In the genomic region with DNA sequence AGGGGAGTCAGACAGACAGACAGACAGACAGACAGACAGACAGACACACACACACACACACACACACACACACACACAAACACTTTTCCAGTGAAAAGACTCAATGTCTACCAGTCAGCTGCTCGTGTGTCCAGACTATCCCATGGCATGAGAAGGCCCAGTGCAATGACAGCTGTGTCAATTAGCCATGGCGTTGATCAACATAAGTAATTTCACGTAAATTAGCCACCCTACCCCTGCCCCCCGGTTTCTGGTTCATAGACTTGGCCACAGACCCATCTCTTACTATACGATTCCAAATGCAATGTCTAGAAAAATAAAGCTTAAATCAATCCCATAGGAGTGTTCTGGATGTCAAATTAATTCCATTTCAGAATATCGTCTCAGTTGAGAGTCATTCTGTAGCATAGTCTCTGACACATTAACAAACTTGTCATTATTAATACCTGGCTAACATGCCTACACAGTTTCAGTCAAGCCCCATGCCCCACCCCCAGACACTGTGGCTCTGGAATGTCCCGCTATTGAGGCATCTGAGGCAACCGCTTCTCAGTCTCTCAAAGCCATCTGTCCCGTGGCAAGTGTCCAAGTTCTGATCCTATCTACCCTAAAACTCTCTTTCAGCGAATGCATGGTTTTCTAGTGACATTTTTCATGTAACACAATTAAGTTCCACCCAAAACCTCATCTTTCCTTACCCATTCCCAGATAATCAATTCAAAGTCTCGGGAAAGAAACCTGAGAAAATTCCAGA, we compare ENCODE assay signal across 12 mouse cellular contexts.
A peak's percentile ranks its signal among the peaks of the same experiment; 100 is the strongest.
DNase-seq lines count a peak whose midpoint lies in the region; ATAC-seq and TF ChIP-seq lines count a peak whose summit lies in the region.
"Had no signal": no experiment of that assay in that cellular context is flagged by ENCODE, and none has a peak within 500 bp of the region (broad histone marks: within the 10 kb centered on the region; RNA-seq: fewer than 3 reads in every experiment).

No protein-coding gene starts in this region.

- H3K27me3 ChIP-seq in embryonic facial prominence, embryonic 13.5 days, result no peaks in the 10 kb centered on the region
- no peaks in the 10 kb centered on the region for H3K27me3 ChIP-seq in embryonic facial prominence, embryonic 10.5 days (replicated peaks; ENCODE audit: low read depth, poor library complexity, severe bottlenecking)
- H3K27me3 ChIP-seq in lung, embryonic 14.5 days (ENCODE audit: insufficient read depth, low read length), result no peaks in the 10 kb centered on the region
- no peaks in the 10 kb centered on the region for H3K27me3 ChIP-seq in cerebellum, adult 2 months (ENCODE audit: control insufficient read depth, insufficient read depth, low read length)
- H3K27me3 ChIP-seq in liver, embryonic 11.5 days (replicated peaks; ENCODE audit: control insufficient read depth, insufficient read depth, low read length), result no peaks in the 10 kb centered on the region
- H3K27me3 ChIP-seq: megakaryocyte, embryonic 14.5 days had no signal

- no peak overlapping the region for H3K4me3 ChIP-seq in embryonic facial prominence, embryonic 13.5 days
- no peak overlapping the region for H3K4me3 ChIP-seq in embryonic facial prominence, embryonic 10.5 days
- no peak overlapping the region for H3K4me3 ChIP-seq in lung, embryonic 14.5 days (ENCODE audit: low read depth, low read length)
- no peak overlapping the region for H3K4me3 ChIP-seq in lung, adult 2 months (replicated peaks; ENCODE audit: extremely low read depth, low read depth, low read length)
- H3K4me3 ChIP-seq in cerebellum, adult 2 months (replicated peaks; ENCODE audit: insufficient read depth, low read depth, low read length), result no peak overlapping the region
- no peak overlapping the region for H3K4me3 ChIP-seq in liver, embryonic 11.5 days (ENCODE audit: low read depth, low read length)
- H3K4me3 ChIP-seq: heart, adult 2 months; megakaryocyte, embryonic 14.5 days had no signal

- no peaks in the 10 kb centered on the region for H3K36me3 ChIP-seq in embryonic facial prominence, embryonic 13.5 days
- H3K36me3 ChIP-seq in embryonic facial prominence, embryonic 10.5 days (replicated peaks), result no peaks in the 10 kb centered on the region
- no peaks in the 10 kb centered on the region for H3K36me3 ChIP-seq in lung, embryonic 14.5 days (ENCODE audit: insufficient read depth)
- no peaks in the 10 kb centered on the region for H3K36me3 ChIP-seq in liver, embryonic 11.5 days (ENCODE audit: control insufficient read depth, insufficient read depth, low read length)

- no peak for DNase-seq in embryonic facial prominence, embryonic 10.5 days (ENCODE audit: low spot score)
- DNase-seq in lung, embryonic 14.5 days, result peak; percentile 86
- no peak for DNase-seq in lung, adult 2 months
- DNase-seq in cerebellum, adult 2 months, result peak; percentile 68 to 81
- peak; percentile 33 for DNase-seq in lung, postnatal 10 days
- DNase-seq in liver, embryonic 11.5 days (ENCODE audit: low spot score), result no peak
- DNase-seq: adrenal gland, adult 2 months; heart, adult 2 months; heart, postnatal 4 days had no signal

- peak overlapping the region; percentile 66 for H3K27ac ChIP-seq in embryonic facial prominence, embryonic 13.5 days
- H3K27ac ChIP-seq in embryonic facial prominence, embryonic 10.5 days (replicated peaks), result no peak overlapping the region
- no peak overlapping the region for H3K27ac ChIP-seq in lung, embryonic 14.5 days (ENCODE audit: low read depth)
- no peak overlapping the region for H3K27ac ChIP-seq in cerebellum, adult 2 months (ENCODE audit: insufficient read depth, low read length)
- no peak overlapping the region for H3K27ac ChIP-seq in liver, embryonic 11.5 days (ENCODE audit: low read depth, low read length)
- H3K27ac ChIP-seq: heart, adult 2 months had no signal

- peaks cover 39% of the 10 kb centered on the region for H3K4me1 ChIP-seq in embryonic facial prominence, embryonic 13.5 days
- H3K4me1 ChIP-seq in embryonic facial prominence, embryonic 10.5 days, result peaks cover 25% of the 10 kb centered on the region
- H3K4me1 ChIP-seq in lung, embryonic 14.5 days (ENCODE audit: insufficient read depth), result peaks cover 9% of the 10 kb centered on the region; the same call in 1 of the 2 replicates
- H3K4me1 ChIP-seq in lung, adult 2 months (ENCODE audit: control insufficient read depth, insufficient read depth, low read length), result no peaks in the 10 kb centered on the region
- peaks cover 13% of the 10 kb centered on the region; the same call in 1 of the 2 replicates for H3K4me1 ChIP-seq in cerebellum, adult 2 months (ENCODE audit: control insufficient read depth, insufficient read depth, low read length)
- peaks cover 6% of the 10 kb centered on the region for H3K4me1 ChIP-seq in liver, embryonic 11.5 days (replicated peaks; ENCODE audit: control insufficient read depth, insufficient read depth, low read length)
- H3K4me1 ChIP-seq: megakaryocyte, embryonic 14.5 days had no signal

- no peak for TF ChIP-seq CTCF in lung, embryonic 14.5 days (IDR thresholded peaks at IDR 0.05; ENCODE audit: low read depth)
- no peak for TF ChIP-seq CTCF in lung, adult 2 months (IDR thresholded peaks at IDR 0.05; ENCODE audit: insufficient read depth, low read length)
- no peak for TF ChIP-seq CTCF in cerebellum, adult 2 months (IDR thresholded peaks at IDR 0.05; ENCODE audit: borderline replicate concordance, insufficient read depth, low read depth, low read length)

- ATAC-seq in embryonic facial prominence, embryonic 13.5 days (ENCODE audit: insufficient number of reproducible peaks, insufficient read depth, low FRiP score, low TSS enrichment, low read depth), result no peak
- ATAC-seq in lung, embryonic 14.5 days (ENCODE audit: insufficient read depth), result no peak; the same call in 1 of the 2 replicates
- no peak for ATAC-seq in inflammation-experienced regulatory T-cells, adult 6 months
- ATAC-seq in liver, embryonic 11.5 days (replicated peaks; ENCODE audit: low FRiP score), result no peak

- no peak overlapping the region for H3K9ac ChIP-seq in embryonic facial prominence, embryonic 13.5 days
- no peak overlapping the region for H3K9ac ChIP-seq in lung, embryonic 14.5 days
- no peak overlapping the region for H3K9ac ChIP-seq in liver, embryonic 11.5 days (ENCODE audit: low read depth, low read length)

- no peaks in the 10 kb centered on the region for H3K9me3 ChIP-seq in embryonic facial prominence, embryonic 13.5 days
- no peaks in the 10 kb centered on the region for H3K9me3 ChIP-seq in embryonic facial prominence, embryonic 10.5 days
- no peaks in the 10 kb centered on the region for H3K9me3 ChIP-seq in lung, embryonic 14.5 days (ENCODE audit: low read depth, low read length)
- H3K9me3 ChIP-seq in liver, embryonic 11.5 days (ENCODE audit: control insufficient read depth, low read length), result no peaks in the 10 kb centered on the region
- H3K9me3 ChIP-seq: megakaryocyte, embryonic 14.5 days had no signal

- TF ChIP-seq POLR2A in lung, adult 2 months (IDR thresholded peaks at IDR 0.05; ENCODE audit: borderline replicate concordance, extremely low read depth, low read depth, low read length), result no peak
- TF ChIP-seq POLR2A in cerebellum, adult 2 months (IDR thresholded peaks at IDR 0.05; ENCODE audit: borderline replicate concordance, insufficient read depth, low read length), result no peak

- 33% methylated on average over 11 of the region's 11 CpGs for WGBS in embryonic facial prominence, embryonic 13.5 days
- 84% methylated on average over 11 of the region's 11 CpGs for WGBS in embryonic facial prominence, embryonic 10.5 days
- WGBS in lung, embryonic 14.5 days, result 55% methylated on average over 11 of the region's 11 CpGs
- 73% methylated on average over 11 of the region's 11 CpGs for WGBS in lung, adult 2 months
- 37% methylated on average over 11 of the region's 11 CpGs for WGBS in cerebellum, adult 2 months
- 78% methylated on average over 11 of the region's 11 CpGs for WGBS in liver, embryonic 11.5 days

- no peak overlapping the region for H3K4me2 ChIP-seq in embryonic facial prominence, embryonic 13.5 days
- H3K4me2 ChIP-seq in lung, embryonic 14.5 days, result no peak overlapping the region
- H3K4me2 ChIP-seq in liver, embryonic 11.5 days, result no peak overlapping the region

Comparison
In these comparisons a context has a peak if more than half of its experiments do, and no peak if none do; other contexts are left out.
1. DNase-seq: peak in lung, embryonic 14.5 days (single experiment), cerebellum, adult 2 months (2 of 2) and lung, postnatal 10 days (single experiment); none in embryonic facial prominence, embryonic 10.5 days (single experiment), lung, adult 2 months (single experiment) and liver, embryonic 11.5 days (single experiment).